Mouse (Mus musculus) layer of hippocampus, postnatal 14 days (tissue): Measurements from ENCODE around the gene Btf3. TPM values are rescaled to one million over a fixed set of nuclear protein-coding genes. Genes with fewer than 3 reads are reported as not detected.
A peak's percentile ranks its signal among the peaks of the same experiment; 100 is the strongest.

ENCODE experiments used
- DNase-seq, 2 experiments: peaks; one replicate each; pipeline ENCODE4 v3.0.0; 2021 to 2022; ENCODE audit warnings: low spot score in 2 of 2, mixed read lengths in 1 of 2
- total RNA-seq, 2 experiments: library from RNA; stranded (reverse); gene quantifications; 2 replicates each; pipeline ENCODE4 v1.2.3; 2021

The Btf3 gene
- total RNA-seq, 2 experiments from 2014 or later = 209 to 232 TPM

DNA sequence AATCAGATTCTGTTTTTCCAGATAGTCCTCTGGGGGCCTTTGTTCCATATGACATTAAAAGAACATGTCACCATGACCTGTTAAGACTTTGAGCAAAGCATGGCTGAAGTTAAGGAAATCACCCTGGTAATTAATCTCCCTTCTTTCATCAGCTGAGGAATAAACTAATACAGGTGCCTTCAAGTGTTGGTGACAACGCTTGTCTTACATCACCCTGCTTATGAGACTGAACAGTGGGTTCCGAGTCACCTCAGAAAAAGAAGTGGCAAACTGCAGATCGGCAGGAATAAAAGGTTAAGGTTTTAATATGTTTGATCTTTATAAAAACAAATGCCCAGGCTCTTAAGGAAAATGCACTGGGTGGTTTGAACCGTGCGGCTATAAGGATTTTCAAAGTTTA, 37.1 kb downstream of the Btf3 start, which contains the start of gene Gm21976:
TSS of gene Gm21976 (plus strand) at position 202 of the 400 bp plus-strand sequence.
- no peak for DNase-seq

DNA sequence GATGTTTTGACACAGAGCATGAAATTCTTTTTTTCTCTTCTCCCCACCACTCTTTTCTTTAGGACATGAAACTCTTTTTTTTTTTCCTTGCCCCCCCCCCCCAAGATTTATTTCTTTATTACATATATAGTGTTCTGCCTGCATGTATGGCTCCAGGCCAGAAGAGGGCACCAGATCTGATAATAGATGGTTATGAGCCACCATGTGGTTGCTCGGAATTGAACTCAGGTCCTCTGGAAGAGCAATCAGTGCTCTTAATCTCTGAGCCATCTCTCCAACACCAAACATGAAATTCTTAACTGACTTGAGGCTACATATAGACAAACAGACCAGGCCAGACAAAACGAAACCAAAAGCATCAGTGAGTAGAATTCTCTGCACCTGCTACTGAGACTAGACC, 39.3 kb downstream of the Btf3 start:
- no peak for DNase-seq

DNA sequence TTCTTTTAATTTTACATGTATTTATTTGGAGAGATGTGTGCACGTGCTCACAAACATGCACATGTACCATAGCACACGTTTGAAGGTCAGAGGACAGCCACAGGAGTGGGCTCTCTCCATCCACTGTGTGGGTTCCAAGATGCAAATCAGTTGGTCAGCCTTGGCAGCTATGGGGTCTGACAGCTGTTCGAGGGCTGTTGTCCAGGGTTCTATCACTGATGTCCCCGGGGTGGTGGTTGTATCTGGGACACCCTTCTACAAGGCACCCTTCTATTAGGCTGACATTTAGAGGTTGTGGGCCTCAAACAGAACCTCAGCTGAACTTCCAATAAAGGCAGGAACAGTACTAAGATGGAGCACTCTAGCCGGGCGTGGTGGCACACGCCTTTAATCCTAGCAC, 40.6 kb downstream of the Btf3 start:
- DNase-seq = no peak

DNA sequence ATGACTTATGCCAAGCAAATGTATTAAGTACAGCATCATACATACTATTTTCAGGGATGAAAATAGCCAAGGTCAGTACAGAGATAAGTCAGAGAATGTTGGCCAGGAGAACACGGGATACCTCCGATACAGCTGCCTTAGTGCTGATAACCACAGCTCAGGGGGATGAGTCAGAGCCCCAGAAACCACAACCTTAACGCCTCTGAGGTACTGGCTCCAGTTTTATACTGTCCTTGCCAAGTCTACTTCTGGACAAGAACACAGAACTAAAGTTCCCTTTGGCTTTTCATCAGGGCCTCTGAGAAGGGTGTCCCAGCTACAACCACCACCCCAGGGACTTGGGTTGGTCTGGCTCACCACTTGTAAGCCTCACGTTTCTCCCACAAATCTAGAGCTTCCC, 41.2 kb downstream of the Btf3 start:
- DNase-seq = no peak

DNA sequence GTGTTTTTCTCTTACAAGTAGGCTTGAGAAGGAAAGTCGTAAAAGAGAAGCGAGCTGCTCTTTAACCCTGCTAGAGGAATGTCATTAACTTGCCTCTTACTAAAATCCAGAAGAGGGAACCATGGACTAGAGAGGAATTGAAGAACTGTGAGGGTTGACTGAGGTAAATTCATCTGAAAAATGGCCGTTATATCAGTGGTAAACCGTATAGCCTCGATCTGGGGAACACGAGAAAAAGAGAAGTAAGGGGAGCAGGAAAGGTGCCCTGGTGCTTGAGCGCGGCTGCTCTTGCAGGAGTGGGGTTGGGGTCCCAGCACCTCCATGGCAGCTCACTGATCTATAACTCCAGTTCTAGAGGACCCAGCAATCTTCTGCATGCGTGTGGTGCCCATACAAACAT, 42.8 kb downstream of the Btf3 start:
- DNase-seq = no peak

DNA sequence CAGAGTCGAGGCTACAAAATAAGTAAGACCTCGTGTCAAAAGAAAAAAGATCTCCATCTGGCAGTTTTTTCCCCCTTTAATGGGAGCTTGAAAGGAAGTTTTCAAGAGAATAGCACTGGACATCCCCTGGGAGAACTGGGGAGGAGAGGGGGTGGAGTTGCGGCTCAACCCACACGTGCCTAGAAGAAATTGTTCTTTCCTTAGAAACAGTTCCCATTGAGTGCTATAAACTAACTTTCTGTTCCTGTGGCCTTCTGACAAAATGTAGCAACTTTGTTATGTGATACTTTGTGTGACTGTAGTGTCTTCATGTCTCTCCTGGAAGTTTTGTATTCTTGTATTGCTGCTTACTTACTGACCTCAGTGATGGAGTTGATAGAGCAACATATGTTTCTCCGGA, 52.7 kb downstream of the Btf3 start:
- DNase-seq = no peak

DNA sequence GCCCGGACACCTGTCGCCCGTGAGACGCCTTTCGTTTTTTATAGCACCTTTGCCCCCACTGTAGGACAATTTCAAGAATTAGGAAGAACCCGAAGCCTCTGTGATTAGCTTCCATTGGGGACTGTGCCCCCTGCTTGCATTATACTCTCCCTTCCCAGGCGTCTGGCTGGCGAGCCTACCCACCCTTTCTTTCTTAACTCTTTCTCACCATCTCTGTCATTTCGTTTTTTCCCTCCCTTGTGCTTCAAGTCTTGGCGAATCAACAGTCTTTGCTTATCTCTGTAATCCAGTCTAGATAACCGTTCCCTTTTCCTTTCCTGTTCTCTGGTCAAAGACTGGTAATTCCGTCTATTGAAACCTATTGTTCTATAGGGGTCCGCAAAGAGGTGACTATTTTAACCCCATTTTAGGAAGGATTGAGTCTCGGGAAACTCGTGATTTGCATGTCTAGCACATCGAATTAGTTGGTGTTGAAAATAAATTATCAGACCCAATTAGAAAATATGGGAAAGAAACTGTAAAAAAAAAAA, 53.3 kb downstream of the Btf3 start:
- DNase-seq = no peak

DNA sequence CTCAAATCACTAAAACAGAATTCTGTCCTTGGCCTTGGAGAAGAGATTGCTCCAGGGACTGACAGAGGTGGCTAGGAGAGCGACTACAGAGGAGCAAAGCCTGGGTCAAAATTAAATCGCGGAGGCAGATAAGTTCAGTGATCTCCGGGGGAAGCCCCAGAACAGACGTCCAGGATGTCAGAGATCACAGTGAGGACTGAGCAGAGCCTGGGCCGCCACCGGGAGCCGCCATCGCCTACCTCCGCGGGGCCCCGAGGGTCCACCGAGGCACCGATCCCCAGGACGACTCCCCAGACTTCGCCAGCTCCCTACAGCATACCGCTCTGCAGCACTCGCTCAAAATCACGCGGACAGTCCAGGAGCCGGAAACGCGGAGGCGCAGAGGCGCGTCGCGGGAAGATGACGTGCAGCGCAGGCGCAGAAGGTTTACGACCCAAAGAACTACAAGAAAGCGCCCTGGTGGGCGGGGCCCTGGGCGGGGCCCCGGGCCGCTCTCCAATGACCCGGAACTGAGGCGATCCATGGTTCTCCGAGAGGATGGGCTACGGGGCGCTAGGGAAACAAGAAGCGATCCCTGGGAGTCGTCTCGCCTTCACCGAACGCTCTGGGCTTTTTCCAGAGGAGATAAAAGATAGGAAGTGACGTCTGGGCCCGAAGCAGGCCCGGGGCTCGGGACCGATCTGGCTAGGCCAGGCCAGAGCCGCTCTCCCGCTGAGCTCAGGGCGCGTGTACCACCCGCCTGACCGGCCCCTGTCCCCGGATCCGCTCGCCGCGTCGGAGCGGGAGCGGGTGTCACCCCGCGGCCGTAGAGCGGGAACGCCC, 54.0 kb downstream of the Btf3 start, which contains the start of the genes Utp15 and Ankra2:
TSS of gene Utp15 (minus strand) at position 406 of the 822 bp plus-strand sequence.
TSS of gene Ankra2 (plus strand) at position 439 of the 822 bp plus-strand sequence.
- DNase-seq = peak; percentile 97 to 98

Other genes with a start within 250 kb of the Btf3 start
- gene Arhgef28, start 110.6 kb downstream of the Btf3 start, total RNA-seq = 10 to 100 TPM; 90.3 to 96.4 TPM
- gene Utp15, start 54.0 kb downstream of the Btf3 start, total RNA-seq = 10 to 100 TPM; 17.8 to 19.2 TPM
- 10 to 100 TPM; 48.6 to 49.0 TPM for gene Ankra2, start 53.9 kb downstream of the Btf3 start, total RNA-seq
- not detected for gene Gm21976, start 37.1 kb downstream of the Btf3 start, total RNA-seq
- 1 to 10 TPM; 1.1 to 1.4 TPM for gene Foxd1, start 37.2 kb upstream of the Btf3 start, total RNA-seq
- gene Gm10320, start 175.0 kb upstream of the Btf3 start, total RNA-seq = not detected